ENCODE assay signal across 20 mouse cellular contexts in genomic region chr16:22873369-22873768, GRCm38 (mm10). TPM values are rescaled to one million over a fixed set of nuclear protein-coding genes. Genes with fewer than 3 reads are reported as not detected.
"Had no signal": no experiment of that assay in that cellular context is flagged by ENCODE, and none has a peak within 500 bp of the region (broad histone marks: within the 10 kb centered on the region; RNA-seq: fewer than 3 reads in every experiment).

No protein-coding gene starts in this region.

- ATAC-seq: intestine, postnatal 0 days; lung, postnatal 0 days; midbrain, embryonic 15.5 days had no signal

- H3K4me2 ChIP-seq: limb, embryonic 13.5 days; midbrain, embryonic 15.5 days; neural tube, embryonic 13.5 days had no signal

- H3K27ac ChIP-seq: limb, embryonic 13.5 days; liver, embryonic 14.5 days; midbrain, embryonic 15.5 days; neural tube, embryonic 13.5 days had no signal

- H3K27me3 ChIP-seq: limb, embryonic 13.5 days; midbrain, embryonic 15.5 days; neural tube, embryonic 13.5 days had no signal

- H3K4me3 ChIP-seq: limb, embryonic 13.5 days; midbrain, embryonic 15.5 days; neural tube, embryonic 13.5 days had no signal

- DNase-seq: kidney, adult 8-10 months; kidney, postnatal 25 days; lung, adult 18-20 months; lung, postnatal 36 days; retina, postnatal 1 day; right cerebral cortex, postnatal 4 days; spleen, adult 18-20 months; thymus, adult 18-20 months; thymus, postnatal 14 days had no signal

- H3K9me3 ChIP-seq: limb, embryonic 13.5 days; midbrain, embryonic 15.5 days; neural tube, embryonic 13.5 days had no signal

- H3K4me1 ChIP-seq: limb, embryonic 13.5 days; midbrain, embryonic 15.5 days; neural tube, embryonic 13.5 days had no signal

- H3K9ac ChIP-seq: limb, embryonic 13.5 days; liver, embryonic 14.5 days; midbrain, embryonic 15.5 days; neural tube, embryonic 13.5 days had no signal

RNA-seq across cellular contexts. Expression of gene Ahsg, which starts 17.7 kb away (rescaled TPM):
- total RNA-seq: layer of hippocampus, adult 8-10 months; left cerebral cortex, postnatal 36 days; megakaryocyte progenitor cell, adult 5-6 weeks; monocyte, adult 5-6 weeks had no signal
- polyA plus RNA-seq: limb, embryonic 13.5 days; midbrain, embryonic 15.5 days had no signal

RNA-seq across cellular contexts. Expression of gene Fetub, which starts 44.8 kb away (rescaled TPM):
- total RNA-seq: left cerebral cortex, adult 8-10 months; left cerebral cortex, postnatal 36 days; megakaryocyte progenitor cell, adult 5-6 weeks; monocyte, adult 5-6 weeks had no signal
- polyA plus RNA-seq: intestine, postnatal 0 days; limb, embryonic 13.5 days; midbrain, embryonic 15.5 days; neural tube, embryonic 13.5 days had no signal
